Mouse (Mus musculus) olfactory bulb, adult 2 months (tissue): ENCODE data around the gene Pfn1. TPM values are rescaled to one million over a fixed set of nuclear protein-coding genes. Genes with fewer than 3 reads are reported as not detected.

Experiments used
- H3K27ac ChIP-seq: fragments of 200-500 bp; 2 replicates; pipeline ENCODE4 v1.5.1; 2012; ENCODE audit warnings: low read depth, low read length; ENCODE audit not compliant: insufficient read depth
- H3K4me1 ChIP-seq: fragments of 200-500 bp; 2 replicates; pipeline ENCODE4 v1.6.1; 2012; ENCODE audit warnings: low read length; ENCODE audit not compliant: control insufficient read depth, insufficient read depth
- H3K4me3 ChIP-seq: fragments of 200-500 bp; 2 replicates; pipeline ENCODE4 v1.5.1; 2012; ENCODE audit warnings: mild to moderate bottlenecking, low read depth, low read length, moderate library complexity; ENCODE audit not compliant: insufficient read depth
- CTCF ChIP-seq: fragments of 200-500 bp; IDR thresholded peaks from 2 replicates; pipeline ENCODE4 v1.5.1; 2012; ENCODE audit warnings: low read depth, mild to moderate bottlenecking, low read length, moderate library complexity; ENCODE audit not compliant: insufficient read depth
- POLR2A ChIP-seq: fragments of 200-500 bp; IDR thresholded peaks from 2 replicates; pipeline ENCODE4 v1.6.1; 2012; ENCODE audit warnings: mild to moderate bottlenecking, low read depth, low read length, moderate library complexity; ENCODE audit not compliant: insufficient read depth
- WGBS: fragments of 180-500 bp; shearing (Covaris S2); methylation state at CpG from one replicate; pipeline ENCODE4 v1.1.7; 2018; 5-methylcytosine and 5-hydroxymethylcytosine counted together
- polyA plus RNA-seq: library from polyadenylated mRNA; stranded (reverse); fragments of >200 nt; gene quantifications from 2 replicates; pipeline ENCODE4 v1.2.4, GENCODE M21; 2012; ENCODE audit warnings: low replicate concordance; ENCODE audit not compliant: missing spikeins, insufficient read depth, insufficient read length

The Pfn1 gene
- polyA plus RNA-seq, 1 experiment, result 496 TPM

- peak within 1 kb of the TSS; percentile 93 for H3K27ac ChIP-seq
- under 1% methylated on average over 63 of the region's 63 CpGs for WGBS
- peaks cover 18% of the 10 kb centered on the region for H3K4me1 ChIP-seq
- peak; percentile 94 for TF ChIP-seq POLR2A
- no peak for TF ChIP-seq CTCF
- peak within 1 kb of the TSS; percentile 90 for H3K4me3 ChIP-seq
Measured at GRCm38 (mm10) chr11:70646691-70647650, 7.5 kb downstream of the Pfn1 start, which contains the start of the genes Rnf167 and Slc25a11. Gene Rnf167 (plus strand): TSS chr11:70647235. Gene Slc25a11 (minus strand): TSS chr11:70647479.

- Histone ChIP-seq H3K4me3 (peak overlapping the region; percentile 90), H3K27ac (peak overlapping the region; percentile 84), H3K4me1 (peaks cover 16% of the 10 kb centered on the region)
- 1% methylated on average over 3 of the region's 3 CpGs for WGBS
- TF ChIP-seq CTCF (no peak), POLR2A (no peak)
Measured at GRCm38 (mm10) chr11:70646259-70646555, 8.2 kb downstream of the Pfn1 start.

GRCm38 (mm10) chr11:70645461-70646258 lies 8.8 kb downstream of the Pfn1 start:
- TF ChIP-seq POLR2A (no peak), CTCF (no peak)
- Histone ChIP-seq H3K27ac (0 out of 2 replicates have a peak overlapping the region, but pooled peaks have one; percentile 84), H3K4me1 (peaks cover 16% of the 10 kb centered on the region), H3K4me3 (peak overlapping the region; percentile 90)
- 81% methylated on average over 12 of the region's 12 CpGs for WGBS

GRCm38 (mm10) chr11:70644564-70645103 lies 9.8 kb downstream of the Pfn1 start:
- H3K4me3 ChIP-seq, result no peak overlapping the region
- TF ChIP-seq POLR2A, result no peak
- TF ChIP-seq CTCF, result no peak
- no peak overlapping the region for H3K27ac ChIP-seq
- peaks cover 16% of the 10 kb centered on the region for H3K4me1 ChIP-seq
- 89% methylated on average over 8 of the region's 8 CpGs for WGBS

- Histone ChIP-seq H3K27ac (no peak overlapping the region), H3K4me1 (peaks cover 11% of the 10 kb centered on the region), H3K4me3 (no peak overlapping the region)
- 93% methylated on average over 6 of the region's 6 CpGs for WGBS
- TF ChIP-seq CTCF (no peak), POLR2A (no peak)
Measured at GRCm38 (mm10) chr11:70643051-70643450, 11.4 kb downstream of the Pfn1 start.

GRCm38 (mm10) chr11:70641241-70641640 lies 13.2 kb downstream of the Pfn1 start:
- H3K27ac ChIP-seq, result no peak overlapping the region
- TF ChIP-seq POLR2A (no peak), CTCF (no peak)
- peaks cover 11% of the 10 kb centered on the region for H3K4me1 ChIP-seq
- 87% methylated on average over 7 of the region's 7 CpGs for WGBS
- H3K4me3 ChIP-seq, result no peak overlapping the region

GRCm38 (mm10) chr11:70639976-70640375 lies 14.5 kb downstream of the Pfn1 start:
- H3K4me1 ChIP-seq, result no peaks in the 10 kb centered on the region
- no peak overlapping the region for H3K27ac ChIP-seq
- 84% methylated on average over 8 of the region's 8 CpGs for WGBS
- no peak overlapping the region for H3K4me3 ChIP-seq
- TF ChIP-seq POLR2A (no peak), CTCF (no peak)

GRCm38 (mm10) chr11:70638714-70639278 lies 15.6 kb downstream of the Pfn1 start, which contains the start of gene Gp1ba:
Gene Gp1ba (plus strand): TSS chr11:70639122.
- H3K4me1 ChIP-seq, result no peaks in the 10 kb centered on the region
- no peak within 1 kb of the TSS for H3K4me3 ChIP-seq
- no peak within 1 kb of the TSS for H3K27ac ChIP-seq
- WGBS, result 57% methylated on average over 5 of the region's 5 CpGs
- TF ChIP-seq CTCF (no peak), POLR2A (no peak)

- no peak for TF ChIP-seq CTCF
- no peak for TF ChIP-seq POLR2A
- 80% methylated on average over 1 of the region's 1 CpGs for WGBS
- Histone ChIP-seq H3K27ac (no peak overlapping the region), H3K4me1 (no peaks in the 10 kb centered on the region), H3K4me3 (no peak overlapping the region)
Measured at GRCm38 (mm10) chr11:70638293-70638692, 16.2 kb downstream of the Pfn1 start.
